Mouse (Mus musculus) lung, postnatal 10 days (tissue): ENCODE data around the gene Yipf3.

Experiments used
- DNase-seq: peaks from one replicate; pipeline ENCODE4 v3.0.0; 2021

Gene Yipf3

GRCm38 (mm10) chr17:46258279-46259053 is 10.6 kb downstream of the Yipf3 start:
- DNase-seq: no peak

GRCm38 (mm10) chr17:46259675-46260074 is 11.8 kb downstream of the Yipf3 start:
- no peak for DNase-seq

- no peak for DNase-seq
Observed at GRCm38 (mm10) chr17:46262201-46262694, 14.4 kb downstream of the Yipf3 start.

- no peak for DNase-seq
Observed at GRCm38 (mm10) chr17:46265502-46265901, 17.6 kb downstream of the Yipf3 start.

GRCm38 (mm10) chr17:46265918-46266618 is 18.2 kb downstream of the Yipf3 start:
- DNase-seq: peak; percentile 91

- no peak for DNase-seq
Observed at GRCm38 (mm10) chr17:46266986-46267385, 19.1 kb downstream of the Yipf3 start.

GRCm38 (mm10) chr17:46267511-46267910 is 19.6 kb downstream of the Yipf3 start:
- no peak for DNase-seq

GRCm38 (mm10) chr17:46268026-46268720 is 20.3 kb downstream of the Yipf3 start:
- no peak for DNase-seq

- DNase-seq: no peak
Observed at GRCm38 (mm10) chr17:46269771-46270534, 22.1 kb downstream of the Yipf3 start.

- no peak for DNase-seq
Observed at GRCm38 (mm10) chr17:46272058-46272457, 24.2 kb downstream of the Yipf3 start.

GRCm38 (mm10) chr17:46272675-46273074 is 24.8 kb downstream of the Yipf3 start:
- no peak for DNase-seq

GRCm38 (mm10) chr17:46273803-46274236 is 25.9 kb downstream of the Yipf3 start:
- DNase-seq: no peak

- no peak for DNase-seq
Observed at GRCm38 (mm10) chr17:46274465-46274864, 26.6 kb downstream of the Yipf3 start.

GRCm38 (mm10) chr17:46275034-46275433 is 27.2 kb downstream of the Yipf3 start:
- no peak for DNase-seq

GRCm38 (mm10) chr17:46275506-46275905 is 27.6 kb downstream of the Yipf3 start:
- DNase-seq: no peak

- no peak for DNase-seq
Observed at GRCm38 (mm10) chr17:46277586-46277985, 29.7 kb downstream of the Yipf3 start.

- no peak for DNase-seq
Observed at GRCm38 (mm10) chr17:46278011-46278765, 30.3 kb downstream of the Yipf3 start.

- peak; percentile 90 for DNase-seq
Observed at GRCm38 (mm10) chr17:46282483-46283123, 34.7 kb downstream of the Yipf3 start, which contains the start of gene Tjap1. Gene Tjap1 (minus strand): TSS chr17:46283026.

- DNase-seq: no peak
Observed at GRCm38 (mm10) chr17:46283140-46283539, 35.3 kb downstream of the Yipf3 start.

GRCm38 (mm10) chr17:46283911-46284310 is 36.0 kb downstream of the Yipf3 start:
- no peak for DNase-seq

GRCm38 (mm10) chr17:46284653-46285052 is 36.8 kb downstream of the Yipf3 start:
- DNase-seq: no peak
